Mouse (Mus musculus) hindbrain, postnatal 0 days (tissue): ENCODE data around the gene Jpt1. TPM values are rescaled to one million over a fixed set of nuclear protein-coding genes. Genes with fewer than 3 reads are reported as not detected.

ENCODE experiments used
- ATAC-seq: fragments of 200-750 bp; cut with Nextera tagmentation; 2 replicates; pipeline ENCODE4 v1.8.0; 2017; ENCODE audit warnings: mild to moderate bottlenecking, moderate TSS enrichment, moderate library complexity
- DNase-seq: peaks from one replicate; pipeline ENCODE4 v3.0.0-alpha.2; 2015; ENCODE audit warnings: low spot score
- H3K27ac ChIP-seq: fragments of 300-500 bp; sonication (generic); 2 replicates; pipeline ENCODE4 v1.5.1; 2014; ENCODE audit warnings: mild to moderate bottlenecking
- H3K27me3 ChIP-seq: fragments of 300-500 bp; sonication (generic); 2 replicates; pipeline ENCODE4 v1.6.1; 2014; ENCODE audit warnings: low read length, mixed read lengths; ENCODE audit not compliant: insufficient read depth
- H3K36me3 ChIP-seq: fragments of 300-500 bp; sonication (generic); 2 replicates; pipeline ENCODE4 v1.6.1; 2014; ENCODE audit warnings: low read length, mixed read lengths; ENCODE audit not compliant: insufficient read depth
- H3K4me1 ChIP-seq: fragments of 300-500 bp; sonication (generic); 2 replicates; pipeline ENCODE4 v1.6.1; 2014; ENCODE audit warnings: antibody characterized with exemption, low read length, mixed read lengths; ENCODE audit not compliant: insufficient read depth
- H3K4me2 ChIP-seq: fragments of 300-500 bp; sonication (generic); 2 replicates; pipeline ENCODE4 v1.6.1; 2014; ENCODE audit warnings: low read depth, mild to moderate bottlenecking, low read length, moderate library complexity, mixed read lengths
- H3K4me3 ChIP-seq: fragments of 300-500 bp; sonication (generic); 2 replicates; pipeline ENCODE4 v1.5.1; 2014; ENCODE audit warnings: low read length
- H3K9ac ChIP-seq: fragments of 300-500 bp; sonication (generic); replicated peaks from 2 replicates; pipeline ENCODE4 v1.6.1; 2014; ENCODE audit warnings: mild to moderate bottlenecking, low read length, moderate library complexity, mixed read lengths
- H3K9me3 ChIP-seq: fragments of 300-500 bp; sonication (generic); 2 replicates; pipeline ENCODE4 v1.6.1; 2016; ENCODE audit warnings: low read length, mixed read lengths
- CTCF ChIP-seq: IDR thresholded peaks from 2 replicates; pipeline ENCODE4 v1.5.1; 2016; ENCODE audit warnings: antibody characterized with exemption, control low read depth, low read depth
- WGBS: fragments of 180-500 bp; shearing (Covaris S2); extraction: QIAGEN DNeasy Blood & Tissue Kit; methylation state at CpG from one replicate; pipeline ENCODE4 v1.1.7; 2014; 5-methylcytosine and 5-hydroxymethylcytosine counted together
- microRNA-seq, 2 experiments: library from miRNA; unstranded; fragments of <30 nt; microRNA quantifications; one replicate each; pipeline ENCODE4; 2016
- polyA plus RNA-seq: library from polyadenylated mRNA; unstranded; fragments of >200 nt; fragmentation: Nextera tagmentation; extraction: Ambion mirVana; gene quantifications from 2 replicates; pipeline ENCODE4 v1.2.1, GENCODE M21; 2015
- total RNA-seq: library from RNA; depleted of rRNA; stranded (reverse); fragments of >200 nt; gene quantifications from 2 replicates; pipeline ENCODE4 v1.2.3, GENCODE M21; 2014; rRNA removed

The Jpt1 gene
- total and polyA plus RNA-seq, 2 experiments from 2014 or later = 655 to 1,016 TPM

GRCm38 (mm10) chr11:115453306-115453705 is 60.9 kb downstream of the Jpt1 start:
- 69% methylated on average over 4 of the region's 4 CpGs for WGBS
- H3K4me1 ChIP-seq = no peaks in the 10 kb centered on the region
- TF ChIP-seq CTCF = no peak
- H3K9me3 ChIP-seq = no peaks in the 10 kb centered on the region
- H3K36me3 ChIP-seq = no peaks in the 10 kb centered on the region
- H3K27ac ChIP-seq = no peak overlapping the region
- DNase-seq (no peak), ATAC-seq (no peak)
- no peak overlapping the region for H3K4me3 ChIP-seq
- H3K4me2 ChIP-seq = no peak overlapping the region
- H3K27me3 ChIP-seq = no peaks in the 10 kb centered on the region
- no peak overlapping the region for H3K9ac ChIP-seq

- 77% methylated on average over 7 of the region's 7 CpGs for whole genome bisulfite sequencing
Measured at GRCm38 (mm10) chr11:115452281-115452860, 61.8 kb downstream of the Jpt1 start.

GRCm38 (mm10) chr11:115451781-115452241 is 62.4 kb downstream of the Jpt1 start:
- no peak for ATAC-seq
- H3K36me3 ChIP-seq = no peaks in the 10 kb centered on the region
- H3K4me1 ChIP-seq = no peaks in the 10 kb centered on the region
- 84% methylated on average over 8 of the region's 8 CpGs for WGBS
- no peak overlapping the region for H3K27ac ChIP-seq
- H3K4me3 ChIP-seq = no peak overlapping the region
- DNase-seq = no peak
- no peaks in the 10 kb centered on the region for H3K9me3 ChIP-seq
- H3K9ac ChIP-seq = no peak overlapping the region
- H3K27me3 ChIP-seq = no peaks in the 10 kb centered on the region
- no peak overlapping the region for H3K4me2 ChIP-seq
- no peak for TF ChIP-seq CTCF

More at GRCm38 (mm10) chr11:115452281-115452860, 61.8 kb downstream of the Jpt1 start:
- H3K9me3 ChIP-seq = no peaks in the 10 kb centered on the region
- no peaks in the 10 kb centered on the region for H3K36me3 ChIP-seq
- H3K27me3 ChIP-seq = no peaks in the 10 kb centered on the region
- DNase-seq (no peak), ATAC-seq (no peak)
- H3K4me3 ChIP-seq = no peak overlapping the region
- no peak for TF ChIP-seq CTCF
- no peak overlapping the region for H3K4me2 ChIP-seq
- H3K9ac ChIP-seq = no peak overlapping the region
- H3K27ac ChIP-seq = no peak overlapping the region
- no peaks in the 10 kb centered on the region for H3K4me1 ChIP-seq

GRCm38 (mm10) chr11:115450176-115450575 is 64.0 kb downstream of the Jpt1 start:
- H3K9me3 ChIP-seq = no peaks in the 10 kb centered on the region
- H3K27ac ChIP-seq = no peak overlapping the region
- 90% methylated on average over 7 of the region's 7 CpGs for WGBS
- H3K9ac ChIP-seq = no peak overlapping the region
- no peak overlapping the region for H3K4me3 ChIP-seq
- no peaks in the 10 kb centered on the region for H3K36me3 ChIP-seq
- no peak overlapping the region for H3K4me2 ChIP-seq
- no peaks in the 10 kb centered on the region for H3K27me3 ChIP-seq
- ATAC-seq (no peak), DNase-seq (no peak)
- TF ChIP-seq CTCF = no peak
- no peaks in the 10 kb centered on the region for H3K4me1 ChIP-seq

- Histone ChIP-seq H3K4me3 (no peak overlapping the region), H3K4me2 (no peak overlapping the region), H3K4me1 (no peaks in the 10 kb centered on the region), H3K27ac (no peak overlapping the region), H3K9ac (no peak overlapping the region), H3K9me3 (no peaks in the 10 kb centered on the region), H3K27me3 (no peaks in the 10 kb centered on the region), H3K36me3 (no peaks in the 10 kb centered on the region)
- no peak for TF ChIP-seq CTCF
- DNase-seq (no peak), ATAC-seq (no peak)
- WGBS = 59% methylated on average over 7 of the region's 7 CpGs
Measured at GRCm38 (mm10) chr11:115448998-115449397, 65.2 kb downstream of the Jpt1 start.

- WGBS = 84% methylated on average over 16 of the region's 16 CpGs
- Histone ChIP-seq H3K4me3 (no peak overlapping the region), H3K36me3 (no peaks in the 10 kb centered on the region), H3K27me3 (no peaks in the 10 kb centered on the region), H3K4me2 (no peak overlapping the region), H3K9ac (no peak overlapping the region), H3K9me3 (no peaks in the 10 kb centered on the region), H3K27ac (no peak overlapping the region), H3K4me1 (no peaks in the 10 kb centered on the region)
- TF ChIP-seq CTCF = no peak
- DNase-seq (no peak), ATAC-seq (no peak)
Measured at GRCm38 (mm10) chr11:115448075-115448474, 66.1 kb downstream of the Jpt1 start.

Small RNAs within 50 kb of the gene (microRNA-seq; reads per million reads assigned to microRNA genes)
- 0 to 0.18 reads per million in 2 experiments for gene Mir3968

Other genes starting within 250 kb of the Jpt1 start
- 6.9 and 7.1 TPM in 2 replicates for gene Grin2c, start 247.1 kb downstream of the Jpt1 start, total RNA-seq
- gene Grin2c, start 247.1 kb downstream of the Jpt1 start, polyA plus RNA-seq = 1.0 and 1.1 TPM in 2 replicates
- 20.0 and 22.6 TPM in 2 replicates for gene Fdxr, start 237.3 kb downstream of the Jpt1 start, total RNA-seq
- gene Fdxr, start 237.3 kb downstream of the Jpt1 start, polyA plus RNA-seq = 15.0 and 16.4 TPM in 2 replicates
- 8.3 and 10.8 TPM in 2 replicates for gene Fads6, start 216.7 kb downstream of the Jpt1 start, total RNA-seq
- gene Fads6, start 216.7 kb downstream of the Jpt1 start, polyA plus RNA-seq = 1.8 and 1.9 TPM in 2 replicates
- 0.36 and 0.99 TPM in 2 replicates for gene Otop2, start 207.2 kb downstream of the Jpt1 start, total RNA-seq
- gene Otop2, start 207.2 kb downstream of the Jpt1 start, polyA plus RNA-seq = 0.20 and 0.34 TPM in 2 replicates
- gene Ush1g, start 192.3 kb downstream of the Jpt1 start, total RNA-seq = 0.37 and 0.47 TPM in 2 replicates
- 0.10 and 0.13 TPM in 2 replicates for gene Ush1g, start 192.3 kb downstream of the Jpt1 start, polyA plus RNA-seq
- 2.2 and 3.6 TPM in 2 replicates for gene Otop3, start 179.7 kb downstream of the Jpt1 start, total RNA-seq
- 2.7 and 2.8 TPM in 2 replicates for gene Otop3, start 179.7 kb downstream of the Jpt1 start, polyA plus RNA-seq
- 78.9 and 87.5 TPM in 2 replicates for gene Hid1, start 146.6 kb downstream of the Jpt1 start, total RNA-seq
- 55.3 and 58.1 TPM in 2 replicates for gene Hid1, start 146.6 kb downstream of the Jpt1 start, polyA plus RNA-seq
- 70.8 and 72.3 TPM in 2 replicates for gene Cdr2l, start 132.5 kb downstream of the Jpt1 start, total RNA-seq
- gene Cdr2l, start 132.5 kb downstream of the Jpt1 start, polyA plus RNA-seq = 17.7 and 18.8 TPM in 2 replicates
- gene Mrpl58, start 110.6 kb downstream of the Jpt1 start, total RNA-seq = 138 and 204 TPM in 2 replicates
- gene Mrpl58, start 110.6 kb downstream of the Jpt1 start, polyA plus RNA-seq = 205 and 210 TPM in 2 replicates
- 203 and 240 TPM in 2 replicates for gene Atp5h, start 94.4 kb downstream of the Jpt1 start, total RNA-seq
- gene Atp5h, start 94.4 kb downstream of the Jpt1 start, polyA plus RNA-seq = 1,097 and 1,122 TPM in 2 replicates
- 19.0 and 21.0 TPM in 2 replicates for gene Kctd2, start 94.3 kb downstream of the Jpt1 start, total RNA-seq
- 22.1 and 24.5 TPM in 2 replicates for gene Kctd2, start 94.3 kb downstream of the Jpt1 start, polyA plus RNA-seq
- gene Trim80, start 73.8 kb downstream of the Jpt1 start, total RNA-seq = not detected in 2 replicates
- gene Trim80, start 73.8 kb downstream of the Jpt1 start, polyA plus RNA-seq = 0.11 TPM in 1 of 2 replicates, not detected in the other
- 0.10 TPM in 1 of 2 replicates, not detected in the other for gene Slc16a5, start 51.9 kb downstream of the Jpt1 start, total RNA-seq
- gene Slc16a5, start 51.9 kb downstream of the Jpt1 start, polyA plus RNA-seq = 0.30 and 0.66 TPM in 2 replicates
- 9.9 and 11.8 TPM in 2 replicates for gene Armc7, start 38.7 kb downstream of the Jpt1 start, total RNA-seq
- gene Armc7, start 38.7 kb downstream of the Jpt1 start, polyA plus RNA-seq = 10.7 and 11.0 TPM in 2 replicates
- 54.3 and 62.2 TPM in 2 replicates for gene Nt5c, start 22.5 kb downstream of the Jpt1 start, total RNA-seq
- gene Nt5c, start 22.5 kb downstream of the Jpt1 start, polyA plus RNA-seq = 129 and 130 TPM in 2 replicates
- 474 and 477 TPM in 2 replicates for gene Sumo2, start 21.9 kb upstream of the Jpt1 start, total RNA-seq
- 981 and 1,003 TPM in 2 replicates for gene Sumo2, start 21.9 kb upstream of the Jpt1 start, polyA plus RNA-seq
- gene Nup85, start 50.0 kb upstream of the Jpt1 start, total RNA-seq = 50.2 and 61.9 TPM in 2 replicates
- gene Nup85, start 50.0 kb upstream of the Jpt1 start, polyA plus RNA-seq = 80.7 and 81.8 TPM in 2 replicates
- gene Mrps7, start 89.5 kb upstream of the Jpt1 start, total RNA-seq = 33.6 and 45.9 TPM in 2 replicates
- 78.8 and 86.7 TPM in 2 replicates for gene Mrps7, start 89.5 kb upstream of the Jpt1 start, polyA plus RNA-seq
- 35.3 and 38.2 TPM in 2 replicates for gene Gga3, start 89.7 kb upstream of the Jpt1 start, total RNA-seq
- gene Gga3, start 89.7 kb upstream of the Jpt1 start, polyA plus RNA-seq = 16.1 and 16.9 TPM in 2 replicates
- 13.2 and 16.7 TPM in 2 replicates for gene Mif4gd, start 98.6 kb upstream of the Jpt1 start, total RNA-seq
- gene Mif4gd, start 98.6 kb upstream of the Jpt1 start, polyA plus RNA-seq = 19.2 and 22.7 TPM in 2 replicates
- 29.0 and 29.5 TPM in 2 replicates for gene Slc25a19, start 113.9 kb upstream of the Jpt1 start, total RNA-seq
- gene Slc25a19, start 113.9 kb upstream of the Jpt1 start, polyA plus RNA-seq = 41.2 and 41.8 TPM in 2 replicates
- gene Grb2, start 194.2 kb upstream of the Jpt1 start, total RNA-seq = 68.0 and 76.6 TPM in 2 replicates
- 139 and 159 TPM in 2 replicates for gene Grb2, start 194.2 kb upstream of the Jpt1 start, polyA plus RNA-seq